Mouse (Mus musculus) intestine, postnatal 0 days (tissue): ENCODE data around the gene Nmnat3. TPM values are rescaled to one million over a fixed set of nuclear protein-coding genes. Genes with fewer than 3 reads are reported as not detected.

Experiments used
- ATAC-seq: fragments of 200-750 bp; cut with Nextera tagmentation; 2 replicates; pipeline ENCODE4 v1.8.0; 2017; ENCODE audit warnings: mild to moderate bottlenecking, moderate TSS enrichment, moderate library complexity
- H3K27ac ChIP-seq: fragments of 300-500 bp; sonication (generic); 2 replicates; pipeline ENCODE4 v1.5.1; 2014; ENCODE audit warnings: mild to moderate bottlenecking, low read depth, low read length, moderate library complexity
- H3K27me3 ChIP-seq: fragments of 300-500 bp; sonication (generic); replicated peaks from 2 replicates; pipeline ENCODE4 v1.6.1; 2014; ENCODE audit warnings: low read length, mixed read lengths; ENCODE audit not compliant: control insufficient read depth, insufficient read depth
- H3K36me3 ChIP-seq: fragments of 300-500 bp; sonication (generic); 2 replicates; pipeline ENCODE4 v1.6.1; 2014; ENCODE audit warnings: mild to moderate bottlenecking, moderate library complexity; ENCODE audit not compliant: control insufficient read depth, insufficient read depth
- H3K4me1 ChIP-seq: fragments of 300-500 bp; sonication (generic); replicated peaks from 2 replicates; pipeline ENCODE4 v1.6.1; 2014; ENCODE audit warnings: antibody characterized with exemption, low read length, mixed read lengths; ENCODE audit not compliant: control insufficient read depth, insufficient read depth
- H3K4me2 ChIP-seq: fragments of 300-500 bp; sonication (generic); replicated peaks from 2 replicates; pipeline ENCODE4 v1.6.1; 2014; ENCODE audit warnings: low read depth, mild to moderate bottlenecking, moderate library complexity
- H3K4me3 ChIP-seq: fragments of 300-500 bp; sonication (generic); 2 replicates; pipeline ENCODE4 v1.5.1; 2014; ENCODE audit warnings: low read depth, low read length
- H3K9ac ChIP-seq: fragments of 300-500 bp; sonication (generic); 2 replicates; pipeline ENCODE4 v1.6.1; 2014; ENCODE audit warnings: mild to moderate bottlenecking, low read depth, low read length
- H3K9me3 ChIP-seq: fragments of 300-500 bp; sonication (generic); 2 replicates; pipeline ENCODE4 v1.6.1; 2016; ENCODE audit warnings: mixed run types; ENCODE audit not compliant: control insufficient read depth
- CTCF ChIP-seq: sonication (generic); IDR thresholded peaks from 2 replicates; pipeline ENCODE4 v1.5.1; 2016; ENCODE audit warnings: low read depth, mild to moderate bottlenecking, control low read depth, antibody characterized with exemption, moderate library complexity
- WGBS: fragments of 180-500 bp; shearing (Covaris S2); extraction: QIAGEN DNeasy Blood & Tissue Kit; methylation state at CpG from one replicate; pipeline ENCODE4 v1.1.7; 2014; 5-methylcytosine and 5-hydroxymethylcytosine counted together
- polyA plus RNA-seq: library from polyadenylated mRNA; unstranded; fragments of >200 nt; fragmentation: Nextera tagmentation; extraction: Ambion mirVana; gene quantifications from 2 replicates; pipeline ENCODE4 v1.2.1, GENCODE M21; 2015

Nmnat3 gene
- polyA plus RNA-seq, 1 experiment from 2014 or later = 17.3 TPM

DNA sequence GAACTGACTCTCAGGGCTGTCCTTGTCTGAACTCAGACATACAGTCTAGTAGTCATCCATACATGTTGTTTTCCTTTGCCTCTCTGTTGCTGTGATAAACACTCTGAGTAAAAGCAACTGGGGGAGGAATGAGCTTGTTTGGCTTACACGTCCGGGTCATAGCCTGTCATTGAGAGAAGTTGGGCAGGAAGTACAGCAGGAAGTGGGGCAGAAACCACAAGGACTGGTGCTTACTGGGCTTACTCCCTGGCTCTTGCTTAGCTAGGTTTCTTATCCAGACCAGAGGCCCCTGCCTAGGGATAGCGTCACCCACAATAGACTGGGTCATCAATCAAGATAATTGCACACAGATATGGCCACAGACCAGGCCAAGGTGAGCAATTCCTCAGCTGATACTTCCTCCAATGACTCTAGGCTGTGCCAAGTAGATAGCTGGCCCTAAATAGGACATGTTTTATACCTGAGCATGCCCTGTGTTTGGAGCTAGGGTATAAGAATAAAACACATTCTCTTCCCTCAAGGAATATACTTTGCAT is 46.1 kb downstream of the Nmnat3 start:
- Histone ChIP-seq H3K4me2 (no peak overlapping the region), H3K27ac (peak overlapping the region; percentile 8; the same call in 1 of the 2 replicates), H3K36me3 (no peaks in the 10 kb centered on the region; the same call in 1 of the 2 replicates), H3K4me1 (no peaks in the 10 kb centered on the region), H3K9me3 (no peaks in the 10 kb centered on the region), H3K4me3 (no peak overlapping the region), H3K27me3 (no peaks in the 10 kb centered on the region), H3K9ac (no peak overlapping the region)
- TF ChIP-seq CTCF = no peak
- WGBS = 46% methylated on average over 3 of the region's 3 CpGs
- peak; percentile 78 for ATAC-seq

GRCm38 (mm10) chr9:98337881-98338769 is 50.9 kb downstream of the Nmnat3 start:
- H3K9me3 ChIP-seq = no peaks in the 10 kb centered on the region
- no peak for TF ChIP-seq CTCF
- H3K4me1 ChIP-seq = no peaks in the 10 kb centered on the region
- H3K36me3 ChIP-seq = no peaks in the 10 kb centered on the region
- no peak for ATAC-seq
- no peak overlapping the region for H3K4me2 ChIP-seq
- no peak overlapping the region for H3K9ac ChIP-seq
- whole genome bisulfite sequencing = 67% methylated on average over 15 of the region's 15 CpGs
- H3K27ac ChIP-seq = no peak overlapping the region
- no peaks in the 10 kb centered on the region for H3K27me3 ChIP-seq
- H3K4me3 ChIP-seq = no peak overlapping the region

GRCm38 (mm10) chr9:98339971-98340370 is 52.7 kb downstream of the Nmnat3 start:
- Histone ChIP-seq H3K4me1 (no peaks in the 10 kb centered on the region), H3K27ac (no peak overlapping the region), H3K27me3 (no peaks in the 10 kb centered on the region), H3K4me2 (no peak overlapping the region), H3K36me3 (no peaks in the 10 kb centered on the region), H3K9me3 (no peaks in the 10 kb centered on the region), H3K4me3 (no peak overlapping the region), H3K9ac (no peak overlapping the region)
- ATAC-seq = no peak
- WGBS = 61% methylated on average over 4 of the region's 4 CpGs
- no peak for TF ChIP-seq CTCF

GRCm38 (mm10) chr9:98340427-98340826 is 53.2 kb downstream of the Nmnat3 start:
- Histone ChIP-seq H3K9me3 (no peaks in the 10 kb centered on the region), H3K9ac (no peak overlapping the region), H3K27ac (no peak overlapping the region), H3K27me3 (no peaks in the 10 kb centered on the region), H3K36me3 (no peaks in the 10 kb centered on the region), H3K4me3 (no peak overlapping the region), H3K4me1 (no peaks in the 10 kb centered on the region), H3K4me2 (no peak overlapping the region)
- TF ChIP-seq CTCF = no peak
- ATAC-seq = no peak
- WGBS = 63% methylated on average over 4 of the region's 4 CpGs

DNA sequence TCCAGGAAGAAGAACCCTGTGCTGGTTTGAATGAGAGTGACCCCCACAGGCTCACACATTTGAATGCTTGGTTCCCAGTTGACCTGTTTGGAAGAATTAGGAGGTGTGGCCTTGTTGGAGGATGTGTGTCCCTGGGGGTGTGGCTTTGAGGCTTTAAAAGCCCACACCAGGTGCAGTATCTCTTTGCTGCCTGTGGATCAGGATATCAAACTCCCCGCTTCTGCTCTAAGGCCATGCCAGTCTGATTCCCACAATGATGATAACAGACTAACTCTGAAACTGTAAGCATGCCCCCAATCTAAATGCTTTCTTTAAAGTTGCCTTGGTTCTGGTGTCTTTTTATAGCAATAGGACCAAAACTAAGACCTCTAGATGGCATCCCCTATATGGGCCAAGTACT is 58.6 kb downstream of the Nmnat3 start:
- no peak for ATAC-seq
- Histone ChIP-seq H3K36me3 (peaks cover 5% of the 10 kb centered on the region; the same call in 1 of the 2 replicates), H3K4me3 (no peak overlapping the region), H3K4me2 (no peak overlapping the region), H3K9ac (no peak overlapping the region), H3K4me1 (no peaks in the 10 kb centered on the region; the same call in 1 of the 2 replicates), H3K27me3 (no peaks in the 10 kb centered on the region), H3K9me3 (no peaks in the 10 kb centered on the region), H3K27ac (no peak overlapping the region)
- 88% methylated on average over 1 of the region's 1 CpGs for WGBS
- TF ChIP-seq CTCF = no peak

DNA sequence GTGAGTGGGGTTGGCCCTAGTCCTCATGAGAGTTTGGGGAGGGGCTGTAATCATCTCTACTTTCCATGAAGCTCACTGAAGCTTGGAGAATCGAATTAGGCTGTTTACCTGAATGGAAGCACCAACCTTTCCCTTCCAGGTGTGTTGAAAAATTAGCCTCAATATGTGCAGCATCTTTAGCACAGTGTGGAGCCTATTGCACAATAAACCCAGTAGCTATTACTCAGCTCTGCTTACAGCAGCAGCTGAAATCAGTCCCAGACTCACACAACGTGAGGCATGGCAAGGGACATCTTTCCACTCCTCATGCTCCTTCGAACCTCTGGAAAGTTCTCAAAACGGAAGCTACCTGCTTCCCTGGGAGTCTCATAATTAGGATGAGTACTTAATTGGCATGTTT is 59.0 kb downstream of the Nmnat3 start:
- no peaks in the 10 kb centered on the region for H3K9me3 ChIP-seq
- no peaks in the 10 kb centered on the region for H3K27me3 ChIP-seq
- H3K4me3 ChIP-seq = no peak overlapping the region
- H3K4me2 ChIP-seq = no peak overlapping the region
- 82% methylated on average over 4 of the region's 4 CpGs for WGBS
- no peak overlapping the region for H3K9ac ChIP-seq
- no peak overlapping the region for H3K27ac ChIP-seq
- no peak for TF ChIP-seq CTCF
- peaks cover 5% of the 10 kb centered on the region; the same call in 1 of the 2 replicates for H3K36me3 ChIP-seq
- ATAC-seq = no peak
- no peaks in the 10 kb centered on the region; the same call in 1 of the 2 replicates for H3K4me1 ChIP-seq
